Mouse (Mus musculus): ENCODE data around the gene Stra8. TPM values are rescaled to one million over a fixed set of nuclear protein-coding genes. Genes with fewer than 3 reads are reported as not detected.
A peak's percentile ranks its signal among the peaks of the same experiment; 100 is the strongest.

The Stra8 gene
- polyA plus RNA-seq, 1 experiment from 2014 or later: not detected

- no peak overlapping the region for H3K27ac ChIP-seq (ENCODE audit: low read depth, low read length)
- H3K4me3 ChIP-seq (ENCODE audit: low read depth, low read length): no peak overlapping the region
- H3K9ac ChIP-seq (ENCODE audit: low read length): no peak overlapping the region
- no peak overlapping the region for H3K4me2 ChIP-seq (ENCODE audit: low read length)
- H3K4me1 ChIP-seq (ENCODE audit: control insufficient read depth, insufficient read depth, low read length): no peaks in the 10 kb centered on the region
- ATAC-seq (no peak), DNase-seq (ENCODE audit: low spot score) (no peak)
- H3K27me3 ChIP-seq (replicated peaks; ENCODE audit: control insufficient read depth, insufficient read depth, low read length): no peaks in the 10 kb centered on the region
- no peaks in the 10 kb centered on the region for H3K36me3 ChIP-seq (ENCODE audit: control insufficient read depth, insufficient read depth, low read length)
- WGBS: 96% methylated on average over 7 of the region's 7 CpGs
- no peaks in the 10 kb centered on the region for H3K9me3 ChIP-seq (replicated peaks; ENCODE audit: control insufficient read depth, low read length)
Observed at GRCm38 (mm10) chr6:34959131-34959530, 39.2 kb downstream of the Stra8 start.

- H3K4me2 ChIP-seq (ENCODE audit: low read length): no peak overlapping the region
Observed at GRCm38 (mm10) chr6:34964550-34964949, 44.6 kb downstream of the Stra8 start.

GRCm38 (mm10) chr6:34965819-34966539 is 46.0 kb downstream of the Stra8 start:
- no peak overlapping the region for H3K4me3 ChIP-seq (ENCODE audit: low read depth, low read length)
- H3K9ac ChIP-seq (ENCODE audit: low read length): no peak overlapping the region
- WGBS: 91% methylated on average over 6 of the region's 6 CpGs
- H3K4me1 ChIP-seq (ENCODE audit: control insufficient read depth, insufficient read depth, low read length): no peaks in the 10 kb centered on the region
- no peak for ATAC-seq
- DNase-seq (ENCODE audit: low spot score): no peak
- no peaks in the 10 kb centered on the region for H3K27me3 ChIP-seq (replicated peaks; ENCODE audit: control insufficient read depth, insufficient read depth, low read length)
- H3K9me3 ChIP-seq (replicated peaks; ENCODE audit: control insufficient read depth, low read length): no peaks in the 10 kb centered on the region
- H3K4me2 ChIP-seq (ENCODE audit: low read length): no peak overlapping the region
- H3K36me3 ChIP-seq (ENCODE audit: control insufficient read depth, insufficient read depth, low read length): no peaks in the 10 kb centered on the region
- H3K27ac ChIP-seq (ENCODE audit: low read depth, low read length): no peak overlapping the region

More at GRCm38 (mm10) chr6:34964550-34964949, 44.6 kb downstream of the Stra8 start:
- no peak for ATAC-seq
- Histone ChIP-seq H3K27ac (ENCODE audit: low read depth, low read length) (no peak overlapping the region), H3K27me3 (replicated peaks; ENCODE audit: control insufficient read depth, insufficient read depth, low read length) (no peaks in the 10 kb centered on the region), H3K36me3 (ENCODE audit: control insufficient read depth, insufficient read depth, low read length) (no peaks in the 10 kb centered on the region), H3K9me3 (replicated peaks; ENCODE audit: control insufficient read depth, low read length) (no peaks in the 10 kb centered on the region), H3K9ac (ENCODE audit: low read length) (no peak overlapping the region), H3K4me1 (ENCODE audit: control insufficient read depth, insufficient read depth, low read length) (no peaks in the 10 kb centered on the region), H3K4me3 (ENCODE audit: low read depth, low read length) (no peak overlapping the region)
- no peak for DNase-seq (ENCODE audit: low spot score)
- WGBS: 87% methylated on average over 2 of the region's 2 CpGs

- no peak overlapping the region for H3K4me3 ChIP-seq (ENCODE audit: low read depth, low read length)
- no peaks in the 10 kb centered on the region for H3K27me3 ChIP-seq (replicated peaks; ENCODE audit: control insufficient read depth, insufficient read depth, low read length)
- no peak overlapping the region for H3K27ac ChIP-seq (ENCODE audit: low read depth, low read length)
- no peaks in the 10 kb centered on the region for H3K9me3 ChIP-seq (replicated peaks; ENCODE audit: control insufficient read depth, low read length)
- H3K4me2 ChIP-seq (ENCODE audit: low read length): no peak overlapping the region
- ATAC-seq (no peak), DNase-seq (ENCODE audit: low spot score) (no peak)
- H3K9ac ChIP-seq (ENCODE audit: low read length): no peak overlapping the region
- H3K4me1 ChIP-seq (ENCODE audit: control insufficient read depth, insufficient read depth, low read length): no peaks in the 10 kb centered on the region
- H3K36me3 ChIP-seq (ENCODE audit: control insufficient read depth, insufficient read depth, low read length): no peaks in the 10 kb centered on the region
- WGBS: 26% methylated on average over 3 of the region's 3 CpGs
Observed at GRCm38 (mm10) chr6:34971181-34971580, 51.2 kb downstream of the Stra8 start.

- Histone ChIP-seq H3K27ac (ENCODE audit: low read depth, low read length) (no peak overlapping the region), H3K36me3 (ENCODE audit: control insufficient read depth, insufficient read depth, low read length) (no peaks in the 10 kb centered on the region), H3K27me3 (replicated peaks; ENCODE audit: control insufficient read depth, insufficient read depth, low read length) (no peaks in the 10 kb centered on the region), H3K9me3 (replicated peaks; ENCODE audit: control insufficient read depth, low read length) (no peaks in the 10 kb centered on the region), H3K4me1 (ENCODE audit: control insufficient read depth, insufficient read depth, low read length) (no peaks in the 10 kb centered on the region), H3K4me3 (ENCODE audit: low read depth, low read length) (no peak overlapping the region), H3K4me2 (ENCODE audit: low read length) (no peak overlapping the region), H3K9ac (ENCODE audit: low read length) (no peak overlapping the region)
- no peak for ATAC-seq
- DNase-seq (ENCODE audit: low spot score): no peak
- 89% methylated on average over 3 of the region's 3 CpGs for WGBS
Observed at GRCm38 (mm10) chr6:34979291-34979690, 59.3 kb downstream of the Stra8 start.

GRCm38 (mm10) chr6:34980661-34981060 is 60.7 kb downstream of the Stra8 start:
- Histone ChIP-seq H3K27ac (ENCODE audit: low read depth, low read length) (no peak overlapping the region), H3K4me1 (ENCODE audit: control insufficient read depth, insufficient read depth, low read length) (no peaks in the 10 kb centered on the region), H3K27me3 (replicated peaks; ENCODE audit: control insufficient read depth, insufficient read depth, low read length) (no peaks in the 10 kb centered on the region), H3K9ac (ENCODE audit: low read length) (no peak overlapping the region), H3K4me3 (ENCODE audit: low read depth, low read length) (no peak overlapping the region), H3K9me3 (replicated peaks; ENCODE audit: control insufficient read depth, low read length) (no peaks in the 10 kb centered on the region), H3K36me3 (ENCODE audit: control insufficient read depth, insufficient read depth, low read length) (no peaks in the 10 kb centered on the region), H3K4me2 (ENCODE audit: low read length) (no peak overlapping the region)
- DNase-seq (ENCODE audit: low spot score) (no peak), ATAC-seq (no peak)
- WGBS: 70% methylated on average over 9 of the region's 9 CpGs

GRCm38 (mm10) chr6:34987085-34987645 is 67.2 kb downstream of the Stra8 start:
- Histone ChIP-seq H3K27me3 (replicated peaks; ENCODE audit: control insufficient read depth, insufficient read depth, low read length) (no peaks in the 10 kb centered on the region), H3K4me3 (ENCODE audit: low read depth, low read length) (no peak overlapping the region), H3K4me1 (ENCODE audit: control insufficient read depth, insufficient read depth, low read length) (no peaks in the 10 kb centered on the region), H3K9me3 (replicated peaks; ENCODE audit: control insufficient read depth, low read length) (no peaks in the 10 kb centered on the region), H3K4me2 (ENCODE audit: low read length) (no peak overlapping the region), H3K9ac (ENCODE audit: low read length) (no peak overlapping the region), H3K27ac (ENCODE audit: low read depth, low read length) (no peak overlapping the region), H3K36me3 (ENCODE audit: control insufficient read depth, insufficient read depth, low read length) (no peaks in the 10 kb centered on the region)
- 84% methylated on average over 11 of the region's 12 CpGs for WGBS
- ATAC-seq (no peak), DNase-seq (ENCODE audit: low spot score) (no peak)

- H3K4me3 ChIP-seq (ENCODE audit: low read depth, low read length): no peak within 1 kb of the TSS
- no peaks in the 10 kb centered on the region for H3K27me3 ChIP-seq (replicated peaks; ENCODE audit: control insufficient read depth, insufficient read depth, low read length)
- no peak within 1 kb of the TSS for H3K9ac ChIP-seq (ENCODE audit: low read length)
- no peak; the same call in 1 of the 2 replicates for ATAC-seq
- no peak within 1 kb of the TSS for H3K27ac ChIP-seq (ENCODE audit: low read depth, low read length)
- WGBS: 10% methylated on average over 20 of the region's 20 CpGs
- peak within 1 kb of the TSS; percentile 23; the same call in 1 of the 2 replicates for H3K4me2 ChIP-seq (ENCODE audit: low read length)
- H3K36me3 ChIP-seq (ENCODE audit: control insufficient read depth, insufficient read depth, low read length): no peaks in the 10 kb centered on the region
- H3K9me3 ChIP-seq (replicated peaks; ENCODE audit: control insufficient read depth, low read length): no peaks in the 10 kb centered on the region
- peak; percentile 43 for DNase-seq (ENCODE audit: low spot score)
- H3K4me1 ChIP-seq (ENCODE audit: control insufficient read depth, insufficient read depth, low read length): no peaks in the 10 kb centered on the region
Observed at GRCm38 (mm10) chr6:34988081-34988761, 68.3 kb downstream of the Stra8 start, which contains the start of gene Slc23a4. Gene Slc23a4, minus strand, starts transcription at chr6:34988404.

All from forebrain, embryonic 14.5 days (tissue).